Mouse (Mus musculus) heart, adult 8-10 months (tissue): ENCODE measurements around the gene Slc22a15. TPM values are rescaled to one million over a fixed set of nuclear protein-coding genes. Genes with fewer than 3 reads are reported as not detected.
"Not testable (repeated sequence)": the region's sequence is repeated elsewhere in the genome, so short reads cannot be mapped to it uniquely, and the experiment has no call there.

Experiments used
- DNase-seq: peaks from one replicate; pipeline ENCODE4 v3.0.0; 2022; ENCODE audit warnings: low spot score
- total RNA-seq, 4 experiments: library from RNA; stranded (reverse); gene quantifications; 2 replicates each; pipeline ENCODE4 v1.2.4; 2022

Slc22a15 gene
- total RNA-seq, 4 experiments from 2014 or later: 1.8 to 2.4 (median 2.2) TPM

DNA sequence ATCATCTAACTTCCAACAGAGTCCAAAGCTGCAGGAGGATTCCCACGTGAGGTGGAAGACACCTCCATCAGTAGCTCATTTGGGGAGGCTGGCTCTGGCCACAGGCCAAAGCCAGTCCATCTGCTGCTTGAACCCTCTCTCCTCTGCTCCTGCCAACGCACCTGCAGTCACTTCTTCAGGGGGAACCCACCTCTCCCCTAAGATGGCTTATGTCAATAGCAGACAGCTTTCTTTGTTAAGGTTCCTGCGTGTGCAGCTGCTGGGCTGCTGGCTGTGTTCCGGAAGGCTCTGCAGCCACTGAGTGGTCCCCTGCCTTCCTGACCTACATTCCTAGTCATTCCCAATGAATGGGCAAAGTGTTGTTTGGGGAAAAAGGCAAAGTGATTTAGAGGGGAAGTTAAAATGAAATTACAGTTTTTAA, 57.2 kb downstream of the Slc22a15 start:
- DNase-seq: no peak

DNA sequence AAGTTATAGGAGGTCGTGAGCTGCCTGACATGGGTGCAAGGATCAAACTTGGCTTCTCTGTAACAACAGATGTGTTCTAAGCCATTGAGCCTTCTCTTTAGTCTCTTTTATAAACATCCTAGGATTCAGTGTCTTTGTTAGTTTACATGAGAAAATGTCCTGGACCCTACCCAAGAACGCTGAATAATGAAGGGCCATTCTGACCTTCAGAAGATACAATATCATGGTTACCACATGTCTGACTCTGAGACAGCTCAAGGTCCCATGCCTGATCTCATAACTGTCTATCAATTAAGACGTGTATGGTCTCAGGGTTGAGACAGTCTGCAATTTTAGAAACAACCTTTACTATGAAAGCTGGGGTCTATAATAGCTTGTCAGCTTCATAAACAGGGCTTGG, 62.4 kb downstream of the Slc22a15 start:
- no peak for DNase-seq

DNA sequence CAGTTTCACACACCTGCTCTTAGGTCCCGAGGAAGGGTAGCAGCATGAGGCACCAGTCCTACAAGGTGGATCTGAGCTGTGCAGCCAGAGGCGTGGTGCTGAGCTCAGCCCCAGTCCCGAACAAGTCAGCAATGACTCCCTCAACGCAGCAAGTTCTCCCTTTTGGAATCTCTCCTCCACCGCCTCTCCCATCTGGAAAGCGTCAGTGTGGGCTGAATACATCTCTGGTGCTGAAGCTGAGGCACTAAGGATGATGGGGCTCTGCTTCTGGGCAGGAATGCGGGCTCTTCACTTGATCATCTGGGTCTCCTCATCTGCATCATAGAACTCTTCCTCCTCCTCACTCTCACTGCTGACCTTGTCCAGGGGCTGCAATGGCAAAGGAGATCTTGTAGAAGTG, 64.1 kb downstream of the Slc22a15 start:
- no peak for DNase-seq

DNA sequence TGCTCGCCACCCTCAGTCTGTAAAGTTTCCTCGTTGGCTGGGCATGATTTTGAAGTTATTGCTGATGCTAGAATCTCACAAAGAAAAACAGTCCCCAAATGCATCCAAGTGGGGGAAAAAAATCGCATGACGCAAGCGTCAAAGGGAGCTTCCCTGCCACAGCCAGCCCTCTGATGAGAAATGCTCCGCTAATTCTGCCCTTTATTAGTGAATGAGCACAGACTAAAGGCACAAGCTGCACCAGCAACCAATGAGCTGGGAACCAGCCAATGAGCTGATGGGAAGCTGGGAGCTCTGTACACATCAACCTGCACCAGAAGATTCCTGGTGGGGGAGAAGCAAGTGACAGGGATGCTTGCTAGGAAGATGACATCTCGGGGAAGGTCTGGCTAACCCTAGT, 64.5 kb downstream of the Slc22a15 start:
- no peak for DNase-seq

DNA sequence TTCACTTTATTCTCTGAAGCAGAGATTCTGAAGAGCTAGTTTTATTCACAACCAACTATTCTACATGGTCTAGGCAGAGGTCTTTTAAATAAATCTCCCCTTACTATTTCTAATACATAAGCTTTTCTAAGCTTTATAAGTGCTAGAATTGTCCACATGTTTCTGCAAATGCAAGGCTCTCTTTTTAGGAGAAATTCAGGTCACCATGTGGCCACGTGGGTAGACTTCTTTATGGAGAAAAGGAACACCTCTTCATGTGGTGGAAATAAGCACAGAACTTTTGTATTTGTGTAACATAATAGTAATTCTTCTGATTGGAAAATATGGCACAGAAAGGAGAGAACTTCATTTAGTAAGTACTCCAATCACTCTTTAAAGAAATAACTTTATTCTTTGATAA, 70.2 kb downstream of the Slc22a15 start:
- no peak for DNase-seq

DNA sequence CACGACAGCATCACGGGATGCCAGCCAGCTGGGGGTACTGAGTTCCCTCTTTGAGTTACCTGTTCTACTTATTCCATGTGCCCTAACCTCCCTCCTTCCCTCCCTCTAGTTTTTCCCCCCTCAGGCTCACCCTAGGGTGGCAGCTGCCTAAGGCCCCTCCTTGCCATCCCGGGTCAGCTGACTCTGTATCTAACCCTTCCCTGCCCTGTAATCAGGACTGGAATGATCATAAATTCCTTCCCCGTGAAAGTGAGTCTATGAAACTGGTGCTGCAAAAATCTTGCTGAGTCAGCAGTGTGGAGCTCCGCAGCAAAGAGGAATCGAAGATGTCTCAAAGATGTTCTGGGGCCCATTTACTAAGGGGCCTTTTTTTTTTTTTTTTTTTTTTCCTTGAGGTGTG, 72.9 kb downstream of the Slc22a15 start:
- DNase-seq: no peak

DNA sequence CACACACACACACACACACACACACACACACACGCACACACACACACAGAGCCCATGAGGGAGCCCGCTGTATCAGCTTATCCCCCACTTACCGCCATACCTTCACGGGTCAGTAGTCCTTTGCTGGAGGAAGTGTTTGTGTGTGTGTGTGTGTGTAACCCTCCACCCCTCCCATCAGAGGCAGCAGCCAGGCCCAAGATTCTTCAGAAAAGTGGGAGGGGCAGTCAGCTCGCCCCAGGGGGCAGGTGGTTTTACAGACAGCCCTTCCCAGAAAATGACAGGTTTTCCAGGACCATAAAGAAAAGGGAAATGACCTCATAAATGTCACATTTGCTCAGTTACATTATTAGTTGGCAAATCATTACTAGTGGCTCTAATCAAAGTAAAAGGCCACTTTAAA, 75.4 kb downstream of the Slc22a15 start, which contains the start of gene Mab21l3:
Mab21l3 (minus strand) TSS at position 144 of the 400 bp plus-strand sequence.
- DNase-seq: no peak

DNA sequence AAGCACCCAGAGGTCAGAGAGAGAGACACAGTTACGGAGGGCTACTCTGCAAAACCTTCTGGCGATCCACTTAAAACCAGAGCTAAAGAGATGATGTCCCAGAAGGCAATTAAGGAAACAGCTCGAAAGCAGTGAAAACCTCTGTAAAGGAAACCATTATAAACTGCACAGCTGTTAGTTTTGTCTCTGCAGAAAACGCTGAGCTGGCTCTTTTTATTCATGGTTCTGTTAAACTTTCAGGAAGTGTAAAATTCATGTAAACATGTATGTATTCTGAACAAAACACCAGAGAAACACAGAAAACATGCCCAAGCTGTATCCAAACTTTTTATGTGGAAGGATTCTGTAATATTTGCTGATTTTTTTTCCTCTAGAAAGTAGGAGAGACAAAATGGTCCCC, 78.2 kb downstream of the Slc22a15 start:
- no peak for DNase-seq

DNA sequence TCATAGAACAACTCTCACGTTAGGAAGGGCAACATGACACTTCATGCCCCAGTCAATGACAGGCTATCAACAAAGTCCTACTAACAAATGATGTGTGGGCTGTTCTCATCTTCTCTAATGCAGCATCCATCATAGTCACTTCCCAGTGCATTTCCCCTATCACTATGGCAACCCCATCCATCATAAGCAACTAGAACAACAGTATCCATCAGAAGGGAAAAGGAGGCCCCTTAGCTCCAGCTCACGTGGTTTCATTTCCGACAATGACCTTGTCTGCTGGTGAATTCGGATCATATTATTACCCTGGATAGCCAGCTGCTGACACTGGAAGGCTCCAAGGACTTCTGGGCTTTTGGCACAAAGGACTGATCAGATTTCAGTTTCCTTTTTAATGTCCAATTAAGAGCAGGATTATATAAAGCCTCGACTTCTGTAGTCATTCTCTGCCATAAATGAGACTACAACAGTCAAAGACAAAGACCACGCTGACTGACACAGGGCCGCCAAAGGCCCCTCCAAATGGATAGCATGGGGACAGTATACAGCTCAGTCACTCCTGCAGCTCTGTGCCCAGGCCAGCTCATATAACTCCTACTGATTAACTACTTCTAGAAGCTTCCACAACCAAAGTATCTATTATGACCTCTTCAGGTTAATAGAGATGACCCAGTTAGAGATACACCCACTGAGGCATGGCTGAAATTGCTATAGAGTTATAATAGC, 81.7 kb downstream of the Slc22a15 start:
- no peak for DNase-seq

DNA sequence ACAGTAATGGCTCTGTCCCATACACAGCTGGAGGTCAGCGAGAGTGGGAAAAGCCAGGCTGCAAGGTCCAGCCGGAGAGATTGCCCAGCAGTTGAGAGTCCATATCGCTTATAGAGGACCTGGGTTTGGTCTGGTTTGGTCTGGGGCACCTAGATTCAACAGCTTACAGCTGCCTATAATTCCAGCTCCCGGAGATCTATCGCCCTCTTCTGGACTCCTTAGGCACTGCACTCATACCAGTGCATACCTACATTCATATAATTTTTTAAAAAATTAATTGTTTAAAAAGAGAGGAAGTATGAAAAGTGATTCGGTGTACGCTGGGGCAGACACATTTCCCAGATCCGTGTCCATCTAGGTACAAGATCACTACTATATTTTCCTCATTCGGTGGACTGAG, 84.9 kb downstream of the Slc22a15 start:
- no peak for DNase-seq

DNA sequence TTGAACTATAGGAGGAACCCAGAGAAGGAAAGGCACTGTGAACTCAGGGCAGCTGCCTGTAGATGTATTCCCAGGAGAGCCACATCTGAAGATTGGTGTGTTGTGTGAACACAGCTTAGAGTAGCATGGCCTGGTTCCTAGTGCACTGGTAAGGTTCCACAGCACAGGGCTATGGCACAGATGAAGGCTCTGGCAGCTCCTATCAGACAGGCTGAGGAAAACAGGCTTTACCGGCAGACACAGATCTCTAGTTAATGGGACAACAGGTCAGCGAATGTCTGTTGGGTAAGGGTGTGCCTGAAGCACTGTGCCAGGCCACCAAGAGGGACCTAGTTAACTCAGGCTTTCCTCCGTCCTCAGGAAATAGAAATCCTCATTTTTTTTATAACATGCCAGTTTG, 87.3 kb downstream of the Slc22a15 start:
- no peak for DNase-seq

DNA sequence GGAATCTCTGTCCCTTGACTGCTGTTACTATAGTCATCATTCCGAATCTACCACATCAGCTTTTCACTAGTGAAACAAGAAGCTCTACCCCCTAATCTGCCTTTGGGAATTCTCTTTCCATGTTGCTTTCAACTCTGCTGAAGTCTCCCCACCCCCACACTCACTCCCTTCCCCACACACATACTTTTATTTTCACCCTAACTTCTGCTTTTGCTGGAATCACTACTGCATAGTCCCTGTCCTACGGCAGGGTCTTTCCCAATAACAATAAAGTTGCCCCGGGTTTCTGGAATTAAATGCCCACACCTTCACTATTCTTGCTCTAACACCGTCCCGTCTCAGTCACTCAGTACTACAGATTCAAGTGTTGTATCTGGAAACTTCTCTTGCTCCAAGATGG, 87.7 kb downstream of the Slc22a15 start:
- DNase-seq: no peak

DNA sequence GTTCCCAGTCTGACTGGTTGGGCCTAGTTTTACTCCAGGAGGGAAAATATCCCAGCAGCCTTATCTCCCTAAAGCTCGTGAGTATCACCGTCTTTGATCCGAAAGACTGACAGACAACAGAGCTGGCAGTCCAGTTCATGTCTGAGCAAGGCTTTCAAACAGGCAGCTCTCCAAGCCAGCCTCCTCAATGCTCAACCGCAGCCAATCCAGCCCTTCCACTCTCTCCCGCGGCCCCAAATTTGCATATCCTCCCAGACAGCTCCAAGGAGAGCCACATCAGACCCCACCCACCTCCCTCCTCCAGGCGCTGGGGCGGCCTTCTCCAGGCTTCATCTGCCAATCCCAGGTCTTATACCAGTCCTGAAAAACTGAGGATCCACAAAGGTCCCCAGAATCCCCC, 88.2 kb downstream of the Slc22a15 start:
- peak; percentile 71 for DNase-seq

DNA sequence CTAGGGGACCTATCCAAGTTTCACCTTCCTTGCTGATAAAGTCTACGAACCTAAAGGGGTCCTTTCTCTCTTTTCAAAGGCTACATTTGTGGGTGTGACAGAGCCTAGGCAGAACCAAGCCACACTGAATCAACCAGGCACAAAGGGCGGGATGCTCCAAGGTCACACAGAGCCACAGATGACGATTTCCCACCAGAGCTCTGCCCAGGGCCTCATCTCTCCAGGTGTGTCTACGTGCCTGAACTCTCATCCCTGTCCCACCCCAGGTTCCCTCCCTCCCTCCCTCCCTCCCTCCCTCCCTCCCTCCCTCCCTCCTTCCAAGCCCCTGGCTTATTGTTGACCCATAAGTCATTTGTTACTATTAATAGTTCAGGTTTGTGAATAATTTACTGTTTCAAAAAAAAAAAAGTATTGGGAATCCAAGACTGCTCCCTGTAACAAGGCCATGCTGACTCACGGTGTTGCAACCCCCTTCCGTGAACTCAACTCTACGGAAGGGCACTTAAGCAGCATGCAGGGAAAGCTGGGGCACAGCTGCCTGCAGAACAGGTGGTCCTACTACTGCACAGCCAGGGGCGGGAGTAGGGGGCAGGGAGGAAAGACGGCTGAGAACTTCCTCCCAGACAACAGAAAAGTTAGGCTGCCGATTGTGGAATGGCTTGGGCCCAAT, 92.9 kb downstream of the Slc22a15 start:
- DNase-seq: no peak

DNA sequence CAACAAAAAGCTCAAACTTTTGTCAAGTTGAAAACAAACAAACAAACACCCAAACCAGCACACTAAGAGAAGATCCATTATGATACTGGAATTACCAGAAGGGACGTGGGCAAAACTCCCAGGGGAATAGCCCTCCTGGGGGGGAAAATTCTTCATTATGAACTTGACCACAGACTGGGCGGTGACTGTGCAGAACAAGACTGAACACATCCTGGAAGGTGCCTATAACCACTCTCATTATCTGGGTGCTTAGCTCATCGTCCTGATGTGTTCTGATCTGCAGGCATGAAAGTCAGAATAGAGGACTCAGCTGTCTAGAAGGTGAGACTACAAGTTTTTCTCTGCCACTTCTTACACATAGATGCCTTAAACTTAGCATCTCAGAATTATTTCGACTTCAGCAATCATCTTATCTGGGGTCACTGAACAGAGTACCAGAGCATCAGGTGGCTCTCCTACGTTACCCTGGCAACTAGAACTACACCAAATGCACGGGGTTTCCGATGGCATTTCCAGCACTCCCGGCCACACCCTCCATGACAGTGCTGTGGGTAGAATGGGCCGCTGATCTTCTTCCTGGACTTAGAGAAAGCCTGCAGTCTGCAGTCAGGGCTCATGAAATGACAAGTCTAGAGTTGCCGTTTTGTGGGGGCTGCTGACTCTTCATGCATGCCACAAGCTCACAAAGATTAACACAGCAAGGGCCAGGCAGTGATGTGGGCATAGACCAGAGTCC, 94.2 kb downstream of the Slc22a15 start:
- DNase-seq: no peak

DNA sequence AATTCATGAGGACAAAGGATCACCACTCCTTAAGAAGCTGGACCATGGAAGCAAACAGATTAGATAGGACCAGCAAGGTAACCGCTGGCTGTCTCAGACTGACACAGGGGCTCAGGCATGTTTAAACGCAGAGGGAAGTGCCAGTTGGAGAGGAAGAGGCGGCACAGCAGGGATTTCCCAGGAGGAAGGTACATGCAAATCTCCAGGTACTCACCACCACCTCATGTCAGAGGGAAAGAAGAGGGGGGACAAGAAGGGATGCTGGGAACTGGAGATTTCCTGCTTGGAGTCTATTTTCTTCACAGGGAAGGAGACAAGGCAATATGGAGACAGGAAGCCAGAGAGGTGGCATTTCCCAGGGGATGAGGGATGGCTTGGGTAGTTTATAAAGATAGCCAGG, 95.7 kb downstream of the Slc22a15 start:
- DNase-seq: no peak

DNA sequence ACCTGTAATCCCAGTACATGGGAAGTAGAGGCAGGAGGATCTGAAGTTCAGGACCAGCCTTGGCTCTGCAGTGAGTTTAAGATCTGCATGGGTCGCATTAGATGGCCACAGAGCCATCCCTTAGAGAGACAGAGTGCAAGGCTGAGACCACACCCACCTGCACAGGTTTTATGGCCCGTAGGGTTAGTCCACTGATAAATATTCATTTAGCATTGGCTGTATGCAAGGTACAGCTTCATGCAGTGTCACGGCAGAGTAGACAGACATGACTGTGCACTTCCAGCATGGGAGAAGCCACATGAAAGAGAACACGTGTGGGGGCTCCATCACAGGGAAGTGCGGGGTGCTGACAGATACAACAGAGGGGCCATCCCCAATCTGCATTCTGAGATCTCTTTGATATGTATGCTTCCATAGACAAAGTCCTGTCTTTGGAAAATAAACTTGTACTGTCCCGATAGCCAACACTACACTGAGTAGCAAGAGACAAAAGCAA, 97.0 kb downstream of the Slc22a15 start:
- no peak for DNase-seq

DNA sequence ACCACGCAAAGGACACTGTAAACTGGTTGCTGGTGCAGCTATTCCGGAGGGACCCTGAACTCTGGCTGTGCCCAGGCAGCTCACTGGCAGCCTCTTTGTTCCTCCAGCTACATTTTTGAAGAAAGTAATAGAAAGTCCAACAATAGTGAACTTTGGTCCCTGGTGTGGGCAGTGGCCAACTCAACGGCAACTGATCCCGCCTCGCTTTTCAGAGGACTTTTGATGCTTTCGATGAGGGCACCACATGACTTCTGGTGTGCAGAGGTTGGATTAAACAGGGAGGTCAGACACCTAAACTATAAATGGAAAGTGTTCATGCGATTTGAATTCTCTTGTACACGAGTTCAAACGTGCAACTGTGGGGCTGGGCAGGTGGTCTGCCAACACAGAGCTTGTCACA, 99.9 kb downstream of the Slc22a15 start:
- no peak for DNase-seq

DNA sequence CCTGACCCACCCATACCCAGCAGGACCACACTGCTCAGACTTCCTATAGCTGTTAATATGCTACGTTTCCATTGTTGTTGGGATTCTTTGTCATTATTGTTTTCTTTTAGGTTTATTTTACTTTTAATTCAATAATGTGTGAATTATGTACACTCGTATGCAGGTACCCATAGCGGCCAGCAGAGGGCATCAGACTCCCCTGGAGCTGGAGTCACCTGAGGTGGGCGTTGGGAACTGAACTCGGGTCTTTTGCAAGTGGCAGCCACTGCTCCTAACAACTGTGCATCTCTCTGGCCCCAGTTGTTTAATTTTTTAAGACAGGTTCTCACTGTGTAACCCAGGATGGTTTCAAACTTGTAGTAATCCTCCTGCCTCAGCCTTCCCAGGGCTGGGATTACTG, 102.2 kb downstream of the Slc22a15 start:
- no peak for DNase-seq

DNA sequence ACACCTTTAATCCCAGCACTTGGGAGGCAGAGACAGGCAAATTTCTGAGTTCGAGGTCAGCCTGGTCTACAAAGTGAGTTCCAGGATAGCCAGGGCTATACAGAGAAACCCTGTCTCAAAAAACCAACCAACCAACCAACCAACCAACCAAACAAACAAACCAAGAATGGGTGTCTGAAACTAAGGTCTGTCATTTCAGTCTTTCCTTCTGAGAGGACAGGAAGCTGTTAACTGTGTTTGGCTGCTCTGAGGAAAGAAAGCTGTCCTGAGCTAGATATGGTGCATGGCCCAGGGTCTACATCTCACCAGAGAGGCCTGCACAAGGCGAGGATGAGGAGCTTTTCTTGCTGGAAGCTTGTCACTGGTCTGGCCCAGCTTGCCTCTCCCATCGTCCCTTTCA, 103.5 kb downstream of the Slc22a15 start:
- not testable (repeated sequence) for DNase-seq

DNA sequence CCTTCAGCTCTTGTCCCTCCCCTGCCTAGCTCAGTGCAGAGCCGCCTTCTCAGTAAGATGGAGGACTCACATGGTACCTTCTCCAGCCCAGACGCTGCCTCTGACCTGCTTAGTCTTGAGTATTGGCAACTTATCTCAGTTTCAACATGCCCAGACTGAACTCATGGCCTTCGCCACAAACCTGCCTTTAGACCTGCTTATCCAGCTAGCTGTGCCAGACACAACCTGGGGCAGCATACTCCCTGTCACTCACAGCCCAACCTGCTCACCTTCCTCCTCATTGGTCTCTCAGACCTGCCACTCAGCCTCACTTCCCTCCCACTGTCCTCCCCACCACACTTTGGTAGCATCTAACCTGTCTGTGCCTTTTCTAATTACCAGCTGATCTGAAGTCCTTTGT, 108.2 kb downstream of the Slc22a15 start:
- no peak for DNase-seq

DNA sequence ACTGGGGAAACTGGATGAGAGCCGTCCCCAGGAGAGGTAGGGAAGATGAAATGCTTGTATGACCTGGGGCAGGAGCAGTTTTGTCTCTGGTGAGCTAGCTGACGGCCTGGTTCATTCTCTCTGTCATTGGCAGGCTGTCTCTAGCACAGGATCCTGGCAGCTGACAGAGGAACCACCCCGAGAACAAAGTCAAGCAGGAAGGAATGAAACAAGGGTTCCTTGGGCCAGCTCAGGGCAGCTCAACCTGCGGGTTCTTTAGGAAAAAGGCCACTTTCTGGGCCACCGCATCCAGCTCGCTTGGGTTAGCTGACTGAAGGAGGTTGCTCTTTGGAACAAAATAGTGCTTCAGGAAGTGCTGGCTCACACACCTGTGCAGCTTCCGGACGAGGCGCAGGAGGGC, 109.5 kb downstream of the Slc22a15 start:
- no peak for DNase-seq
